Mouse (Mus musculus) retina, postnatal 1 day (tissue): ENCODE results near the gene Osbpl3.

ENCODE experiments used
- DNase-seq: peaks from one replicate; pipeline ENCODE4 v3.0.0-alpha.2; 2012

Gene Osbpl3

DNA sequence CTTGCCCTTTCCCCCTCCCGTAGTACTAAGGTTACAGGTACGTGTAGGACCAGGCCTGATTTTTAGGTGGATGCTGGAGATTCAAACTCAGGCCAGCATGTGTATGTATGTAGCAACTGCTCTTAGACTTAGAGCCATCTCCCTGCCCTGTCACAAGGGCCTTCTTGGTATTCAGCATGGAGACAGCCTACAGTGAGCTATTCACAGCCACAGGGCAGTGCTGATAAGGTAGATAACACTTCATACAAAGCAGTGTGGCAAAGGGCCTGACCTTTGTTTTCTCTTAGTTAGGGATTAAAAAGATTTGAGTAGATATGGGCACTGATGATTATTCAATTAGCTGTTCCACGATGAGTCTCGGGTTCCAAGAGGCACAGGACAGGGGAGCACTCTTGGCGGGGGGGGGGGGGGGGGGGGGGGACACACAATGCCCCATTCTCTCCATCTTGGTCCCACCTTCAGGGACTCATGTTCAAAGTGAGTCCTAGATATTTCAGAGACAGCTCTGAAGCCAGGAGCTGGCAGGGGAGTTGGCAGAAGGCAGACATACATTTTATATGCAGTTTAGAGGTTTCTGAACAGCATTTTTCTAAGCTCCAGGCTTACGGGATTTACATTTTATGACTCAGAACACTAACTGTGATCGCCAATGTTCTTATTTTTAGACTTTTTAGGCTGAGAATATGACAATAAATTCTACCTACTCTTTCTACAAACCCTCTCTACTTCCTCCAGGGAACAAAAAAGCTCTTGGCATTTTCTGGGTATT lies 56.4 kb downstream of the Osbpl3 start:
- DNase-seq = no peak

DNA sequence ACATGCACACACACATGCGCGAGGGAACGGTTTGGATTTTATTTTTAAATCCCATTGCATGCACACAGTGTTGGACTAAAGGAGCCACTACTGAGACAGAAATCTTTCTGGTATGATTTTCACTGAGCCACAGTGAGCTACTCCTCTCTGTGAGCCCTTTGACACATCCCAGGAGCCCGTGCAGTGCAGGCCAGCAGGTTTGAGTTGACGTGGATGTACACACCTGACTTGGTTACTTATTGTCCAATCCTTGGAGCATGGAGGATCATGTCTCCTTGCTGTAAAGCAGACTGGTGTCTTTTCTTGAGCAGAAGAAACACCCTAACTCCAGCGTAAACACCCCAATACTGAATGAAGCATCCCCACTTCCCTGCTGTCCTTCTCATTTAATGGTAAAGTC lies 57.7 kb downstream of the Osbpl3 start:
- no peak for DNase-seq

DNA sequence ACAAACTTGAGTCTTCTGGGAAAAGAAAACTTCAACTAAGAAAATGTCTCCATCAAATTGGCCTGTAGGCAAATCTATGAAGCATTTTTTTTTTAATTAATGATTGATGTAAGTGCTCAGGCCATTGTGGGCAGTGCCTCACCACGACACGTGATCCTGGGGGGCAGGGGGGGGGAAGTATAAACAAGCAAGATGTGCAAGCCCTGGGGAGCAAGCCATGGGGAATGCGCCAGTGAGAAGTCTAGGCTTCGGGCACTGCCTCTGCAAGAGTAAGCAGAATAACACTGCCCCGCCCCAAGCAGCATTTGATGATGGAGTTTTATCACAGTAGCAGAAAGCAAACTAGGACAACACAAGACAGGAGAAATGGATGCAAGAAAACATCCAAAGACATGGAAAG lies 58.9 kb downstream of the Osbpl3 start:
- DNase-seq = no peak

DNA sequence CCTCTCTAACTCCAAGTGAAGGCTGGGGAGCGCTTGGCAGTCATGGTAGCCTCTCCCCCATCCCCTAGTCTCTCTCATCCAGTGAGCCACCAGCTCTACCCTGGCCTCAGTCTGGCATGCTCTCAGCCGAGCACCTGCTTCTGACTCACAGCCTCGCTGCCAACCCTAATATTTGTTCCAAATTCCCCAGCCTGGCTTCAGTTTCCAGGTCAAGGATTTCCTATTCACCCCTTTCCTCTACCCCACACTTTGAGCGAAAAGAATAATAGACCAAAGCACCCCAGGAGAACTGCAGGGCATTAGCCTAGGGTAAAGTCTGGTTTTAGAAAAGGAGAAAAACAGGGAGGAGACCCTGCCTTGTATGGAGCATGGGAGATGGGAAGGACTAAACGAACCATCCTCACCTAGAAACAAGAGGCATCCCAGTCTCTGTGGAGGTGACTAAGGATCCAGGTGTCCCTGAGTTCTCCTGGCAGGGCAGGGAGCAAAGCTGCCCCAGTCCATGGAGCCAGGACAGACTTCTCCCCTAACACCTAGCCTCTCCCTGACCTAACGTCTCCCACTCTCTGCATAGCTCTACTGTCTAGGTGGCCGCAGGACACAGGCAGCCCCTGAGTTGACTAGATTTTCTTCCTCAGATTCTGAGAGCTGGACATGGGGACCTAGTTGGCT lies 60.2 kb downstream of the Osbpl3 start:
- no peak for DNase-seq

DNA sequence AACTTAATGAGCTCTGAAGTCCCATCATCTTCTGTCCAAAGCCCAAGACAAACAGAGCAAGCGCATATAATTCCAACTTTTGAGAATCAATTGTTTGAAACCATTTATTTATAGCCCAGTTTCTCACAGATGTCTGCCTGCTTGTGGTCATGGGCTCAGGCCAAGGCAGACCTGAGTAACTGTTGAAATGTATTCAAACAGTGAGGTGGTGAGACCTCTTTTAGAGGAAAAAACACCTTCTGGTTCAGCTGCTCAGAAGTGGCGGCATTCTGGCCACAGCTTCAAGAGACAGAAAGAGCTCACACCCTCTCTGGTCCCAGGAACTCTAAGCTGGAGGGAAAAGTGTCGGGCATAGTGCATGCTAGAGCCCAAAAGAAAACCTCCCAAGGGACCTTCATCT lies 61.6 kb downstream of the Osbpl3 start:
- no peak for DNase-seq

DNA sequence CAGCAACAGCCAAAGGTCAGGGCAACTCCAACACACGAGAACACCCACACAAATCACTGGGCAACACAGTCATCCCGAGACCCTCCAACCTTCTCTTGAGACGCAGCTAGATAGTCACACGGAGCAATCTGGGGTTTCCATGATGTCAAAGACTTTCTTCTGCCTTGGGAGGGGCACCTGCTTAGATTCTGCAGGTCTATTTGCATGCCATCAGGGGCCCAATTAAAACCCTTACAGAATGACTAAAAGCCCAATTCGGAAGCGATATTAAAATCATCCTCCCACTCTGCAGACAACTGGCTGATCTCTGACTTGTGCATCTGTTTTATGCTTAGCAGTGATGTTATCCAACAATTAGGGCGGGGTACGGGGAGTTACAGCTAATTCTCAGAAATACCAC lies 62.0 kb downstream of the Osbpl3 start:
- DNase-seq = no peak

DNA sequence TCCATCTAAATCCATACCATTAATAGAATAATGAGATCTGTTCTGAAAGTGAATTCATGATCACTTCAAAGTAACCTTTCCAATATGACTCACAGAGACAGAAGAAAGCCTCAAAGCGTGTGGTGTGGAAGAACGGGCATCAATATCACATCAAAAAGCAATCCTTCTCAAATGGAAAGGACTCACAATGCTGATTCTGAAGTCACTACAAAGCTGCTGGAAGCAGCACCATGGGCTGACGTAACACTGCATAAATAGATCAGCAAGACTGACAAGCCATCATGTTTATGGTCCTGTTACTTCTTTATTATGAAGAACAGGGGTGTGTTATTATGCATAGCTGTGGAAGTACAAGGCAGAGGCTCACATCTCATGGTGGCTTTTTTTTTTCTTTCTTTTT lies 64.0 kb downstream of the Osbpl3 start:
- no peak for DNase-seq

DNA sequence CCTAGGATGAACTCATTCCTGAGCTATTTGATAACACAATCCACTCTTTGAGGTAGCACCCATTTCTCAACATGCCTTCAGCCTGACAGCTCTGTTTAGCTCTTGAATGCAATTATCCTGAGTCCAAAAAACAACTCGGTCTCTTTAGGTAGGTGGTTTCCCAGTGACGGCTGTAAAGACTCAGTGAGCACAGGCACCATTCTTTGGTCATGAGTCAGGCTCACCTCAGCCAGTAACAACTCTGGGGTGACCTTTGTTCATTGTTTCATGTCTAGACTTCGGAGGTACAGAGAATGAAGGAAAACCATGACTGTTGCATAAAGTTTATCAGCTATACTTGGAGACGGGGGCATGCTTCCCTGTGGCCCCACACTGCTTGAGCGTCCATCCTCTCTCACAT lies 65.7 kb downstream of the Osbpl3 start:
- DNase-seq = no peak

DNA sequence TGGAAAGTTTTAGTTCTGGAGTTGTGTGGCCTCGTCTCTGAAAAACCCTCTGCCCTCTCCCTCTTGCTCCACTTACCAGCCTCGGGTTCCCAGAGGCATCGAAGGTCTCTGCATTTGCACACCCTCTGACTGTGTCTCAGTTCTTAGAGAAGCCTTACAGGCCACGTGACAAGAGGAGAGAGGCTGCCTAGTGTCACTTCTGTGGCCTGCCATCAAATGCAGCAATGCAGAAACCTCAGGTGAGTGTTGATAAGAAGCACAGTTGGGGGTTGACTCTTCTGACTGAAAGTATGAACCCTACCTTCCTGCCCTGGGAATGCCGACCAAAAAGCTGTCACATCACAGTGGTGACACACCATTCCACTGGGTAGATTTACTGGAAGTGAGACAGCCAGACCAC lies 68.4 kb downstream of the Osbpl3 start:
- DNase-seq = no peak

DNA sequence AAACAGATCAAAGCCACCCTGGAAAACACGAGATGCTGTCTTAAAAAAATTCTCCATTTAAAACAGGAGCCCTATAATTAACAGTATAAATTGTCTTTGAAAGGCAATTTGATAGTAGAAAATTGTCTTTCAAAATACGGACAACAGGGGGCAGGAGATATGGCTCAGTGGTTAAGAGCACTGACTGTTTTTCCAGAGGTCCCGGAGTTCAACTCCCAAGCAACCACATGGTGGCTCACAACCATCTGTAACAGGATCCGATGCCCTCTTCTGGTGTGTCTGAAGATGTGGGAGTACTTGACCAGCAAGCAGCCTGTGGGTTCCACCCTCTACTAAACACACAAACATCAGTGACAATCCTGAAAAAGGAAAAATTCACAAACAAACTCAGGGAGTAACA lies 69.5 kb downstream of the Osbpl3 start:
- DNase-seq = no peak

DNA sequence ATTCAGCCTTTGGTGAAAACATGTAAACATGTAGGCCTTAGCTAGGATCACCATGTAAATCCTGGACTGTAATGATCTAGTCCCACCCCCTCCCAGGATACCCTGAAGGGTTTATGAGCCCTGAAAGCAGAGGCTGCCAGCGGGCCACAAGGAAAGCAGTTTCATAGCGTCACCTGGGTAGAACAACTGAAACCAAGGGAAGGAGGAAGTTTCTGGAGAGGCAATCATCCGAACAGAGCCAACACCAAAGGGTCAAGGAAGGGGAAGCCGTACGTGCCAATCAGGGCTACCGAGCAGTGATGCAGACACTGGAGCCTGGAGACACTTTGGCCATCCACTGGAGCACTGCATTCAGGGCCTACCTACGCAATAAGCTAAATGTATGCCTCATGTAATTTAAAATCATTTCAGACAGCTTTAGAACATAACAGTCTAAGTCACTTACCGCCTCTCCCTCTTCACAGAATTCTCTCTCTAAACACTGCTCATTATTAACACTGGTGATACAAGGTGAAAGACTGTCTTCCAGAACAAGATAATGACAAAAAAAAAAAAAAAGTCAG lies 70.5 kb downstream of the Osbpl3 start:
- no peak for DNase-seq

DNA sequence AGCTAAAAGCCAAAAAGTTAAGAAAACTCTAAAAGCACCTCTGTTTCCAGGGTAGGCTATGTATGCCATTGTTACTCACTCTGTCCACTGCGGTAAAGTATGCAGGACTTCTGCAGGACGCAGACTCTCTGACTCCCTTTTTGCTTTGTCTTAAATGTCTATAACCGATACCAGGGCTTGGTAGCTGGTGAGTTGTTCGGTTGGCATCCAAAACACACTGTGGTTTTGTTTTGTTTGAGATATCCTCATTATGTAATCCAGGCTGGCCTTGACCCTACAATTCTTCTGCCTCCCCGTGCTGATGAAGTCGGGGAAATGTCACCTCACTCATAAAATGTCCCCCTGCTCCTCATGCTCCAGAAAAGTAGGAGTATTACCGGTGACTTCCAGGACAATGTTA lies 73.3 kb downstream of the Osbpl3 start:
- DNase-seq = no peak

DNA sequence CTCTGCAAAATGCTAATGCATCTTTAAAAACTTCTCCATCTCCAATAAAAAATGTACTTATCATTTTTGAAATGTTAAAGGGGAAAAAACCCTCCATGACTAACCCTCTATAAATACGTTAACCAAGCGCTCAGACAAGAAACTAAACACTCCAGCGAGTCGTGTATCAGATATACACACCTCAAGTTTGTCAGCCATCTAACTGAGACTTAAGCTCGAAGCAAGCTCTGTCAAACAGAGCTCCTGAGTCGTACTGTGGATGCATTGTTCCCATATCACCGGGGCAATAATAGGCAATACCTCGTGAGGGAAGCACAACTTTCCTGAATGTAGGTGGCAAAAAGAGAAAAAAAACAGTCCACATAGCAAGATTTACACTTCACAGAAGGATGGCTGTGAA lies 73.8 kb downstream of the Osbpl3 start:
- no peak for DNase-seq

DNA sequence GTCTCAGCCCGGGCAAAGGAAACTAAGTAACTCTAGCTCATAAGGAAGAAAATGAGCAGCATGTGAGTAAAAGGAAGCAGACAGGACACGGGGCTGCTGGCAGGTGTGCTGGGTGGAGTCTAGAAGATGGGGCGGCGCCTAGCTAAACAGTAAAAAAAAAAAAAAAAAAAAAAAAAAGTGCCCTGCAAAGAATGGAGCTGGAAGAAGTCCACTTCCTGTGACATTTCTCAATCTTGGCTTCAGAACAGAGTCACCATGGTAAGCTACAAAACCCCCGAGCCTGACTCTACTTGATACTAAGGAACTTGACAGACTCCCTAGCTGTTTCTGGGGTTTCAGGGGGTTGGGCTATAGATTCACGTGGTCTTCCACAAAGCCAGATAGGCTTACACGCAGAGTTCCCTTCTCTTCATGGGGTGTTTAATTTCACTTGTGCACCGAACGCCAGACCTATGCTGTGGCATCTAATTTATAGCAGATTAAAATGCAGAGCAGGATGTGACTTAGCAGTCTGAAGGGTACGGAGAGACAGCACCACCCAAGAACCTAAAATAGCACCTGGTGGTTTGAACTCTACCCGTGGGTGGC lies 74.4 kb downstream of the Osbpl3 start:
- no peak for DNase-seq

DNA sequence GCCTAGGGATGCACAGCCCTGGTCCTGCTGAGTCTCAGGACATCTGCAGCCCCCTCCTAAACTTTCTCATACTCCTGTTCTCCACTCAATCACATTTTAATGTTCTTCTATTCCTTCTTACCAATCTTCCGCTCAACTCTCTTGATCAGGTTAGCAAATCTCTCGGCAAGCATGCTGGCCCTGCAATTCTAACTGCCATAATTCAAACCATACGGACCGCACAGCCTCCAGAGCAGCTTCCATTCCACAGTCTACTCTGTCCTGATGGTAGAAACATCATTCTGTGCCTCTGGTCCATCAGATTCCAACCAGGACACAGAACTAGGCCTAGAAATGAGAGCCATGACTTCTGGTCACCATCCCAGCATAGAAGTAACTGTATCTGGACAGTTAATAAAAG lies 76.3 kb downstream of the Osbpl3 start:
- no peak for DNase-seq

DNA sequence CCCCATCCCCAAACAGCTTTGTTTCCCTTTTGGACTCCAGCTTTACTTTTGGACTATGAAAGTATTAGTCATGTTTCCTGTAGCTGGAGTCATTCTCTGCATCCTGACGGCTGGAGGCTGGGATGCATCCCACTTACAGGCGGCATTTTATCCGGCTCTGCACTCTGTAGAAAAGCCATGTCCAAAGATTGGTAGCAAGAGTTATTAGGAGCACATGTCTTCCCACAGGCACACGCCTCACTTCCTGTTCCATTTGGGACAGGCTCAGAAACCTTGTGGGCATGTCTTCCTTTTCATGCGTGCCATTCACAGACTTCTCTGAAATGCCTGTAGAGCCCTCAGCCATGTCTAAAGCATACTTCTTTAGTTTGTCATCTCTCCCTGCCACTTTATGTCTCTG lies 76.9 kb downstream of the Osbpl3 start:
- no peak for DNase-seq

DNA sequence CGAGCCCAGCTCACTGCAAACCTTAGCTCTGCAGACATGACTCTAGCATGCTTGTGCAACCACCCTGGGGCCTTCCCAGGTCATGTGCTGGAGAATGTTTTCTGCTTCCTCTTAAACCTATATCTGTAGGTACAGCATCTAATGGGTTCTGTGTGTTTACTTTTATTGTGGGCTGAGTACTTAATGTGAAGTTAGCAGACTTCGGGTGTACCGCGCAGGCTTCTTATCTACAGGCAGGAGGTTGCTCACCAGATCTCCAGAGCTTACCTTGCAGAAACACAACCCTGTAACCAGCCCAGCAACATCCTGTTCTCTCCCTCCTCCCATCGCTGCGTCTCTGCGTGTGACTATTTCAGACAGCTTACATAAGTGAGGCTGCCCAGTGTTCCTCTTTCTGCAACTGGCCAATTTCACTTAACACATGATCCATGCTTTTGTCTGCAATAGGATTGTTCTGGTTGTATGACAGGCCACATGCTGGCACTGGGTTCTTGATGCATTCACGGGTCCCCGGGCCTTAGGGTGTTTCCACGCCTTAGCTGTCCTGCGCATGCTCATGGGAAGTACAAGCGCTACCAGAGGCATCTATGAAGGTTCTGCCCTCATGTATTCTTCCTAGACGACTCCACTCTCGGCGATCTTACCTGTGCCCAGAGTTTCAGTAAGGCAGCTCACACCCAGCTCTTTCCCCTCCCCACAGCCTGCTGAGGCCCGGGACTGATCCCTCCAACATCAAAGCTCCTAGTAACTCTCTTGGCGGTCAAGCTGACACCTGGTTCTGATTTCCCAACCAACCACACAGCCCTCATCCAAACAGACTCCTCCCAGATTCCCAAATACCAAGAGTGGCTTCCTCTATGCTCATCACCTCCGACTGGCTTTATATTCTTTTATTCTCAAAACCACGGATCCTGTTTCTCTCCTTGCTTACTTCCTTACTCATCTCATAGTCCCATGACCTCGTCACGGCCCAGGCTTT lies 78.0 kb downstream of the Osbpl3 start:
- DNase-seq = no peak

DNA sequence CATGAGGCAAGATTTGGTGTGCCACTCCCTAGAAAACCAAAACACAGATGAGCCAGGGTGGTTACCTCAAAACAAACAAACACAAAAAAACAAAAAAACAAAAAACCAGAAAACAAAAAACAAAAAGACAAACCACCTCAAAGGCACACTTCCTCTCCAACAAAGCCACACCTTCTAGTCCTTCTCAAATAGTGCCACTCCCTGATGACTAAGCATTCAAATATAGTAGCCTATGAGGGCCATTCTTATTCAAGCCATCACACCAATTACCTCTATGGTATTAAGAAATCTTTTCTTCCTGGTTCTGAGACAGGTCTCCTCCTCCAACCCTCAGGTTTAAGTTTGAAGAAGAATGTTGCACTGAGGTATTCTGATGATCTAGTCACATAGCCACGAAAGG lies 79.3 kb downstream of the Osbpl3 start:
- no peak for DNase-seq

DNA sequence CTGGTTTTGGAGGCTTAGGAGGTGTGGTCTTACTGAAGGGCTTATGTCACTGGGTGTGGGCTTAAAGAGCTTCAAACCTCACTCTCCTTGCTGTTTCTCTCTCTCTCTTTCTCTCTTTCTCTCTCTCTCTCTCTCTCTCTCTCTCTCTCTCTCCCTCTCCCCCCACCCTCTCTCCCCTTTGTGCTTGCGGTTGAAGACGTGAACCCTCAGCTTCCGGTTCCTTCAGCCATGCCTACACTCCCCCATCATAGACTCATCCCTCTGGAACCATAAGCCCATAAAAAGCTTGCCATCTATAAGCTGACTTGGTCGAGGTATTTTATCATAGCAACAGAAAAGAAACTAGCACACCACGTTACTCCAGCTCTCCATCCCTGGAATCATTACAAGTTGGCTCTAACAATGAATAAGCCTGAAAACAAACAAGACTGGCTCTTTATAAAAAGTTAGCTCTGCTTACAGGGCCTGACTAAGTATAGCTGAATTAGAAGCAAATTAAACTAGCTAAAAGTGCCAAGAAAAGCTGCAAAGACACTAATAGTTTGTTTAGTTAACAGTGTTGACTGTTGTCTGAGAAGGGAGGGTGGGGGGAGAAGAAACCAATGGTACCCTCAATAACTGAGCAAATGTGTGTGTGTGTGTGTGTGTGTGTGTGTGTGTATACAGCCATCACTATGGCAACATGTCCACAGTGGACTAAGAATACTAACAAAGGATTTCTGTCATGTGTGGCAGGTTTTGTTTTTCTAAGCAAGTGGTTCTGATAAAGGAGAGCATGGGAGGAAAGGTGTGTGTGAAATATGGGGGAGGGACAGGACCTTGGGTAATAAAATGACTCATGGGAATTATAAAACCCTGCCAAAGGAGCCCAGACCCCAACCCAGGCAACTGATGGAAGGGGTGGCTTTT lies 83.2 kb downstream of the Osbpl3 start:
- peak; percentile 19 for DNase-seq

DNA sequence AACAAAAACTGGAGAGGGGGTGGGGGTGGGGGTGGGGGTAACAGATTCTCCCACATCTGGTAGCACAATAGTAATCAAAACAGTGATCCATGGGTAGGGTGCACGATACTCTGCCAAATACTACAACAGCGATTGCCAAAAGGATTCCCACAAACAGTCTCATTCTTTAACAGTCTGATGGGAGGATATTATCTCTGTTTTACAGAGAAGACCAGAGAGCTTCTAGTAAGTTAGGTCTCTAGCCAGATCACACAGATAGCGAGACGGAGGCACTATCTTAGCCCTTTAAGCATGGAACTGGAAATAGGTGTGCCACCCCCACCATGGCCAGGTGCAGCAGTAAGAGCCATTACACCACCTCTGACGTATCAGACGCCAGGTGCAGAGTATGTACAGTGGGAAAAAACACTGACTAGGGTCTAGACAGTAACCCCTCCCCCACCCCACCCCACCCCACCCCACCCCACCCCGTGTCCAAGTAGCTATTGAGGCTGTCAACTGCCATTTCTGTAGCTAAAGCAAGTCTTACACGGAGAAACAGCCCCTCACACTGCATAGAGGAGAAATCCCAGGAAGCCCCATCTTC lies 84.4 kb downstream of the Osbpl3 start:
- no peak for DNase-seq
